Mouse (Mus musculus) c-Kit-positive CD71-negative TER-119-negative erythroid progenitor cells, embryonic 14.5 days (primary cell): ENCODE data around the gene Cpa5.

Experiments
- DNase-seq: peaks from one replicate; pipeline ENCODE4 v3.0.0-alpha.2; 2013; ENCODE audit warnings: low read depth

Cpa5 gene

GRCm38 (mm10) chr6:30644462-30644861, 33.7 kb downstream of the Cpa5 start:
- no peak for DNase-seq

GRCm38 (mm10) chr6:30645379-30645778, 34.6 kb downstream of the Cpa5 start:
- no peak for DNase-seq

DNA sequence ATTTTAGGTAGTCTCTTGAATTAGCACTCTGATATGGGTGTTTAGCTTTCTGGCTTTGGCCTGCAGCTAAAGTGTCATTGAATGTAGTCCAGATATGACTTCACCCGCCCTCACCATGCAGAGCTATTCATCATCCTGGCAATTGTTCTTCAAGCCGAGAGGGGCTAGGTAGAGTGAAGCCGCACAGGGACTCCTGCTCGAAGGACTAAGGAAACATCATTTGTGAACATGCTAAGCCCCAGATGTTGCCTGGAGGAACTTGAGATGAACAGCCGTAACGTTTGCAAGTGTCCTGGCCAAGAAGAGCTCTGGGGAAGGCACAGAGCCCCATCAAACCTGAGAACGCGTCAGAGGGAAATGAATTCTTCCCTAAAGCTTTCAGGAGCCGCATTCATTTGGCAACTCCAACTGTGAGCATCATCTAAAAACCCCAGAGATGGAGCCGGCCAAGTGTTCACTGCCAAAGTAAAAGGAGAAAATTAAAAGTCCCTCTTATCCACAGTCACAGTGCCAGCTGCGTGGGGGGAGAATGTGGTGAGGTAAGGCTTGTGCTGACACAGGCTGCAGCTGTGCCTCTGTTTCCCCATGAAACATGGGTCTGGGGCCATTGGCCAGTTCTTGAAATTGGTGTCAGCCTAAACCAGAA, 39.0 kb downstream of the Cpa5 start:
- no peak for DNase-seq

GRCm38 (mm10) chr6:30652425-30653188, 41.8 kb downstream of the Cpa5 start:
- no peak for DNase-seq

- no peak for DNase-seq
These were observed 42.7 kb downstream of the Cpa5 start for GRCm38 (mm10) chr6:30653518-30653917.

- no peak for DNase-seq
These were observed 43.6 kb downstream of the Cpa5 start for GRCm38 (mm10) chr6:30654402-30654859.

GRCm38 (mm10) chr6:30654932-30655331, 44.1 kb downstream of the Cpa5 start:
- DNase-seq = no peak

GRCm38 (mm10) chr6:30657279-30657678, 46.5 kb downstream of the Cpa5 start:
- DNase-seq = no peak

DNA sequence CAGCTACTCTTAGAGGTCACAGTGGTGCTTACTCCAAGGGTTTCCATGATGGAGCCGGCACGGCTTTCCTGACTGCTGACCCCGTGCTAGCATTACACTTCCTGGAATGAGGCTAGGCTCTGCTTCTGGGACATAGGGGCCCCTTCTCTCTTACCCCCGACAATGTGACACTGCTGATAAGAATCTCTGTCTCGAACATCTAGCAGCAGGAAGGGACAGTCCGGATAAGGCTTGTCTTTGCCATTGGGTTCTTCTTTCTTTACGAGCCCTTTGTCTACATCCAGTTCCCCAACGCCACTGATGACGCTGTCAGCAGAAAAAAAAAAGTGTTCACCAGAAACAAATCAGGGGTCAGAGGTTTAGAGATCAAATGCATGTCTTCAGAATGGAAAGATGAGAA, 47.8 kb downstream of the Cpa5 start:
- DNase-seq = no peak

DNA sequence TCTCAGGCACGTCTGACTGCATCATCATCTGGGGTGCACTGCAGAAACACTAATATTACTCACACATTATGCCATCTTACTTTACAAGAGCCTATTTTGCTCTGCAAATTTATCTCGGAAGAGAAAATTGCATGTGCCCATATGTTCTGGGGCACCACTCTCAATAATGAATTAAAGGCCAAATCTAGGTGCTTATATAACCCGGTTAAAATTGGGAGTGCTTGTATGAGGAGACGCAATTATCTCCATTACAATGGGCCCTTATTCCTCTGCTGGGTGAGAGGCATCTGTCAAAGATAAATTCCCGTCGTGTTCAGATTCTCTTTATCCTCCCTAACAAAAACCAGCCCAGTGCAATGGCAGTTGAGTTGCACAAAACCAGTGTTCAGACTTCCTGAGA, 54.0 kb downstream of the Cpa5 start:
- no peak for DNase-seq

DNA sequence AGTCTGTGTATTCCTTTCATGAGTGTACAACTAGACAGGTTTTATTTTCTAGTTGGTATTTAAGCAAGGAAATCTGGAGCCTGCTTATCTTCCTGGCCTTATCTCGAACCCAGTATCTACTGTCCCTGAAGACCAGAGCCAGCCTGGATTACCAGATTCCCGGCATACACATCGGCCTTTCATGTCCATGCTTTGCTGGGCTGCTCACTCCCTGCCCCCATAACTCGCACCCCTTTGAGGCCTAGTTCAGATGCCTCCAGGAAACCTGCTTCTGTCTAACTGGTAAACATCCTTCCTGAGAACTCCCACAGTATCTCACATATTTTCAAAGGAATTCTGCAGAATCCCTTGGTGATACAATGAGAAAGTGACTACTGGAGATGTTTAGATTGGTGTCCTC, 54.5 kb downstream of the Cpa5 start:
- no peak for DNase-seq

DNA sequence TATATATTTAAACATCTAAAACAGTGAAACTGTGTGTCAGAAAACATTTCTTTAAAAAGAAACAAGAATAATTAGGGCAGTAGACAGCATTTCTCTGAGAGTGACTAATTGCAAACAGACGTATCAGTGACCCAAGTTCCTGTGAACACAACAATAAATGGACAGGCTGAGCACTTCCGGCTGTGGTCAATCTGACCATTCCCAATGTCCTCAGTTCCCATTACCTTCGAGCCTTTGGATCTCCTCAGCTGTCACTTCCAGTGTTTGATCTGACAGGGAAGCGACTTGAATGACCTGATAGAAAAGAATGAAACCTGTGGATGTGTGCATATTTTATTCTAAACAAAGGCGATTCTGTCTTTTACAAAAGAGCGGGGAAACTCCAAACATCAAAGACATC, 55.2 kb downstream of the Cpa5 start:
- no peak for DNase-seq

DNA sequence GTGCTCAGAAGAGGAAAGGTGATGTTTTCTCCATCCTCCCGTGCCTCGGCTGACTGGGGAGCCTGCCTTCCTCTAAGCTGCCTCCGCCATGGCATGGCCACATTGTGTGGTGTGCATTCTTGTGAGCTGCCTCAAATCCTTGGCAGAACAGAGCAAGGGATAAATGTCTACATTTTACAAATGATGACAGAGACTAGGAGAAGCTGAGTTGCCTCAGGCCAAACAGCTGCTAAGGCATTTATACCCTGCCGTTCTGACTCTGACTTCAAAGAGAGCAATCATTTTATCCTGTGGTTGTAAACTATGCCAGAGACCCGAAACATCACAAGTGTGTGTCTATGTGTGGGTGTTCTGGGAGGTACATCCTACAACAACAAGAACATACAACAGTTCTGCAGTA, 56.8 kb downstream of the Cpa5 start:
- no peak for DNase-seq

DNA sequence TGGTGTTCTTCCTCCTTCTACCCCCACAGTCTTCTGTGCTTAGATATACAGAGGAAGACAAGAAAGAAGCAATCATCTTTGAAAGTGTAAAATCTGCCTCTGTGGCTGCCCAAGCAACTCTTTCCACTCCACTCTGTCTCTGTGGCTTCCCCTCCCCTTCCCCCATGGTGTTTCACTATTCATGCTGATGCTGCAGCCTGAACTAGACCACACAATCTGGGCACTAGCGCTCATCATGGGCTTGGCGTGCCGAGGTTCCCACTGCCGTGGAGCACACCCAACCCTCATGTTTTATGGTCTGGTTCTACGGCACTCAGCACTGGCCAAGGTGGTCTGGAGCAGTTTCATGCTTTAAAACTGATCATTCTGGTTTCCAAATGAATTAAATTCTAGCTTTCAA, 60.9 kb downstream of the Cpa5 start:
- DNase-seq = no peak

DNA sequence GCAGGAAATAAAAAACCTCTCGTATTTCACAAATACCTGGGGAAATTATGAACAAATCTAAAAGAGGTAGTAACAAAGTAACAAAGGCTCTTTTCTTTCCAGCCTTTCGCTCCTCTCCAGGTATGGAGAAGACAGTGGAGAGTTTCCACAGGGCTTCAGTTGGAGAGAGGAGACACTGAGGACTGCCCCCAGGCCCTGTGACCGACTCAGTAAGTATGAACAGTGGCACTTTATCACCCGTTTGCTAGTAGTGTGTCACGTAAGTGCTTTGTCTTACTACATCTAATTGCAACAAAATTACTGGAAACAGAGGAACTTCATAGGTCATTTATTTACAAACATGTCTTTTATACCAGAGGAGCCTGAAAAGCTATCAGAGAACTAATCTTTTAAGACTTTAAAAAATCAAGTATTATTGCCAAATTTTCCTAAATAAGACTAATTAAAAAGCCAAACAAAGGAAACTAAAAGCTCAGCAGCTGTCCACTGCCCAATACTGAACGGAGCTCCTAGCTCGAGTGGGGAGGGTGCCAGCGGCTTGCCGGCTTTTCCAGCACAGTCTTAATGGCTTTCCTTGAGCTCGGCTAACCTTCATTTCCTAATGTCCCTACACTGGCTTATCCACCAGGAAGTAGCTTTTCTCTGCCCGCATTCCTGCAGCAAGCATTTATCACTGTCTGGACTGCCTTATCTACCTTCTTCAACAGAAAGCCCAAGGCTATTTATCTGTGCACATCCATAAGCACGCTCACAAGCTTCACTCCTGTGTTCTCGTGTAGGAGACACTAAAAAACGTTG, 63.2 kb downstream of the Cpa5 start:
- no peak for DNase-seq

DNA sequence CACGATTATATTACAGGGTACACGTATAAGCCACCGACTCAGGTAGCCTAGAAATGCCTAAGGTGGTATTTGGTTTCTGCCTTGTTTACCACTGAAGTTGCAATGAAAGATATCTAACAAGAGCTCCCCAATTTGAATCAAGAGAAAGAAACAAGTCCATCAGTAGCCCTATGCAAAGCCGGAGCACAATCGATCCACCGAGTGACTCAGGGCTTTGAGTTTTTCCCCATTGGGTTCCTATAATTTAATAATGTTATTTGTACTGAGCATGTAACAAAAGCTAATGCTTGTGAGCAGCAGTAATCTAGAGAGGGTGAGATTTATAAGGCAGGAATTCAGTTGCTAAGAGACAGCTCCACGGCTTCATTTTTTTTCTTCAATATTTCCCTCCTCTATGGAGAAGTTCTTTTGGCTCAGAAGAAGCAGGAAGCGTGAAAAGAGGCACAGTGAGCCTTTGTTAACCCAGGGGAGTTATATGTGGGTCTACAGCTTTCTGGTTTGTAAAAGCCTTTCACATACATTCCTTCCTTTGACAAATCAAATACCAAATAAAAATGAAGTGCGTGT, 64.0 kb downstream of the Cpa5 start:
- DNase-seq = no peak

- DNase-seq = no peak
These were observed 64.5 kb downstream of the Cpa5 start for GRCm38 (mm10) chr6:30675281-30675771.

- no peak for DNase-seq
These were observed 65.7 kb downstream of the Cpa5 start for GRCm38 (mm10) chr6:30676506-30676905.

GRCm38 (mm10) chr6:30677591-30677990, 66.8 kb downstream of the Cpa5 start:
- no peak for DNase-seq

GRCm38 (mm10) chr6:30678482-30678881, 67.7 kb downstream of the Cpa5 start:
- no peak for DNase-seq

GRCm38 (mm10) chr6:30679567-30679966, 68.8 kb downstream of the Cpa5 start:
- DNase-seq = no peak

DNA sequence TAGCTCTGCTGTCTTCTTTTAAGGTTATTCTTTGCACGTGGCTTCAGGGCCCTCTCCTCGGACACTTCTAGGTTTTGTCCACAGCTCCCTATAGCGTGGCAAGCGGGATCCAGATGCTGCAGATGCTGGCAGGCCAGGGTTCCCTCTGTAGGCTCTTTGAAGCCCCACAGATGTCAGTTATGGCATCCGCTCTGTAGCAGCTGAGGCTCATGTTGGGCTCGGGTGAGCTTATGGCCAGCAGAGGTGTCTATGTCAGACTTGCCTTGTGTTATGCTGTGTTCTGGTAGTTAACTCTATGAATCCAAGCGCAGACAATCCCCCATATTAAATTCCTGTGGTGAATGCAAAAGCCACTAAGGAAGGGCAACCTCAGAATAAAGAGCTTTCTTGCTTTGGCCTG, 69.6 kb downstream of the Cpa5 start:
- DNase-seq = no peak
